Comparison of ENCODE assay signal across 16 mouse cellular contexts in genomic region chr6:125352046-125352384, GRCm38 (mm10). TPM values are rescaled to one million over a fixed set of nuclear protein-coding genes. Genes with fewer than 3 reads are reported as not detected.
DNase-seq lines count a peak whose midpoint lies in the region; ATAC-seq and TF ChIP-seq lines count a peak whose summit lies in the region.
"Had no signal": no experiment of that assay in that cellular context is flagged by ENCODE, and none has a peak within 500 bp of the region (broad histone marks: within the 10 kb centered on the region; RNA-seq: fewer than 3 reads in every experiment).

No protein-coding gene starts in this region.

- 0 out of 2 replicates have a peak overlapping the region, but pooled peaks have one; percentile 8 for H3K4me3 ChIP-seq in lung, embryonic 14.5 days (ENCODE audit: low read depth, low read length)
- peak overlapping the region; percentile 79; the same call in 1 of the 2 replicates for H3K4me3 ChIP-seq in embryonic facial prominence, embryonic 14.5 days (ENCODE audit: low read depth, low read length)
- no peak overlapping the region for H3K4me3 ChIP-seq in liver, embryonic 14.5 days (ENCODE audit: insufficient read depth in 1 of 2, low read depth in 2 of 2, low read length in 2 of 2)

- peak overlapping the region; percentile 90; the same call in 1 of the 2 replicates for H3K4me2 ChIP-seq in lung, embryonic 14.5 days
- peak overlapping the region; percentile 90 for H3K4me2 ChIP-seq in embryonic facial prominence, embryonic 14.5 days (ENCODE audit: low read depth, low read length)
- H3K4me2 ChIP-seq in liver, embryonic 14.5 days (ENCODE audit: low read depth): peak overlapping the region; percentile 11

- H3K36me3 ChIP-seq in lung, embryonic 14.5 days (ENCODE audit: insufficient read depth): peaks cover 9% of the 10 kb centered on the region; the same call in 1 of the 2 replicates
- H3K36me3 ChIP-seq in embryonic facial prominence, embryonic 14.5 days (ENCODE audit: control insufficient read depth, insufficient read depth, low read length): peaks cover 5% of the 10 kb centered on the region; the same call in 1 of the 2 replicates
- no peaks in the 10 kb centered on the region for H3K36me3 ChIP-seq in liver, embryonic 14.5 days (replicated peaks; ENCODE audit: control insufficient read depth, insufficient read depth, low read depth)

- H3K9me3 ChIP-seq in lung, embryonic 14.5 days (ENCODE audit: low read depth, low read length): no peaks in the 10 kb centered on the region
- no peaks in the 10 kb centered on the region for H3K9me3 ChIP-seq in embryonic facial prominence, embryonic 14.5 days (ENCODE audit: control insufficient read depth, low read length)
- H3K9me3 ChIP-seq in liver, embryonic 14.5 days (ENCODE audit: control insufficient read depth, low read length): no peaks in the 10 kb centered on the region

- intact Hi-C loops in heart, postnatal 10 days (cut with DNase I): loop anchor here (5.0 kb wide), 1 partner anchor 205 kb away; the partner anchor contains the start of gene Iffo1

- peaks cover 53% of the 10 kb centered on the region for H3K4me1 ChIP-seq in lung, embryonic 14.5 days (ENCODE audit: insufficient read depth)
- H3K4me1 ChIP-seq in embryonic facial prominence, embryonic 14.5 days (ENCODE audit: control insufficient read depth, insufficient read depth, low read length): peaks cover 65% of the 10 kb centered on the region
- H3K4me1 ChIP-seq in liver, embryonic 14.5 days (replicated peaks; ENCODE audit: control insufficient read depth in 2 of 2, insufficient read depth in 2 of 2, low read length in 1 of 2): peaks cover 0 to 42% of the 10 kb centered on the region in 2 experiments; a peak in 3 of 4 replicates

- no peak for ATAC-seq in lung, embryonic 14.5 days (ENCODE audit: insufficient read depth)
- ATAC-seq in embryonic facial prominence, embryonic 14.5 days (ENCODE audit: low read depth): no peak
- ATAC-seq in liver, embryonic 14.5 days (ENCODE audit: insufficient read depth): no peak
- ATAC-seq: forebrain, embryonic 14.5 days had no signal

- H3K27ac ChIP-seq in lung, embryonic 14.5 days (ENCODE audit: low read depth): no peak overlapping the region
- no peak overlapping the region for H3K27ac ChIP-seq in embryonic facial prominence, embryonic 14.5 days (replicated peaks; ENCODE audit: low read depth, low read length)
- no peak overlapping the region for H3K27ac ChIP-seq in liver, embryonic 14.5 days

- no peaks in the 10 kb centered on the region for H3K27me3 ChIP-seq in lung, embryonic 14.5 days (ENCODE audit: insufficient read depth, low read length)
- no peaks in the 10 kb centered on the region for H3K27me3 ChIP-seq in embryonic facial prominence, embryonic 14.5 days (replicated peaks; ENCODE audit: control insufficient read depth, insufficient read depth, low read length)
- no peaks in the 10 kb centered on the region for H3K27me3 ChIP-seq in liver, embryonic 14.5 days (ENCODE audit: control insufficient read depth, insufficient read depth, low read length)

- no peak overlapping the region for H3K9ac ChIP-seq in lung, embryonic 14.5 days
- H3K9ac ChIP-seq in embryonic facial prominence, embryonic 14.5 days (ENCODE audit: low read depth, low read length): no peak overlapping the region
- no peak overlapping the region for H3K9ac ChIP-seq in liver, embryonic 14.5 days (replicated peaks)

- no peak for TF ChIP-seq EP300 in liver, embryonic 14.5 days (IDR thresholded peaks at IDR 0.05; ENCODE audit: low read depth)

- no peak for TF ChIP-seq CTCF in lung, embryonic 14.5 days (IDR thresholded peaks at IDR 0.05; ENCODE audit: low read depth)
- no peak for TF ChIP-seq CTCF in liver, embryonic 14.5 days (IDR thresholded peaks at IDR 0.05; ENCODE audit: low read depth)

- DNase-seq in heart, adult 11 months: peak; percentile 93
- DNase-seq in heart, postnatal 10 days: no peak
- DNase-seq in lung, embryonic 14.5 days: no peak
- DNase-seq in lung, adult 18-20 months: no peak
- no peak for DNase-seq in embryonic facial prominence, embryonic 14.5 days (ENCODE audit: low spot score)
- DNase-seq in liver, embryonic 14.5 days (ENCODE audit: low read depth in 3 of 3, low spot score in 3 of 3): no peak
- DNase-seq in frontal cortex, adult 2 months (ENCODE audit: extremely low spot score in 1 of 2, low spot score in 1 of 2): no peak
- DNase-seq in cerebellum, postnatal 25 days: no peak
- DNase-seq: B cell, adult 2 months; embryo, embryonic 11 days; lung, adult 2 months; right cerebral cortex, postnatal 14 days had no signal

- 57% methylated on average over 5 of the region's 5 CpGs for WGBS in lung, embryonic 14.5 days
- WGBS in embryonic facial prominence, embryonic 14.5 days: 74% methylated on average over 5 of the region's 5 CpGs
- 34% methylated on average over 5 of the region's 5 CpGs for WGBS in liver, embryonic 14.5 days (ENCODE audit: insufficient replicate concordance)

RNA-seq across cellular contexts. Expression of gene Tnfrsf1a, which starts 2.9 kb away (rescaled TPM):
- 10 to 100 TPM; 73.7 to 77.8 TPM for total RNA-seq in heart, postnatal 10 days (2021)
- polyA plus RNA-seq in lung, embryonic 14.5 days (2014; fragmentation: Nextera tagmentation; extraction: Ambion mirVana): 82.5 and 83.3 TPM in 2 replicates
- polyA plus RNA-seq in embryonic facial prominence, embryonic 14.5 days (2014; fragmentation: Nextera tagmentation; extraction: Ambion mirVana): 81.8 and 82.6 TPM in 2 replicates
- 15.4 and 16.8 TPM in 2 replicates for polyA plus RNA-seq in liver, embryonic 14.5 days (2012; rRNA removed)
- 19.8 and 21.1 TPM in 2 replicates for polyA plus RNA-seq in liver, embryonic 14.5 days (2014; fragmentation: Nextera tagmentation; extraction: Ambion mirVana)
- 16.4 and 18.7 TPM in 2 replicates for polyA plus RNA-seq in frontal cortex, adult 2 months (2012; rRNA removed)

RNA-seq across cellular contexts. Expression of gene Plekhg6, which starts 28.6 kb away (rescaled TPM):
- total RNA-seq in heart, postnatal 10 days (2021): not detected
- 0.22 and 0.51 TPM in 2 replicates for polyA plus RNA-seq in lung, embryonic 14.5 days (2014; fragmentation: Nextera tagmentation; extraction: Ambion mirVana)
- 1.0 and 1.4 TPM in 2 replicates for polyA plus RNA-seq in embryonic facial prominence, embryonic 14.5 days (2014; fragmentation: Nextera tagmentation; extraction: Ambion mirVana)
- polyA plus RNA-seq in liver, embryonic 14.5 days (2012; rRNA removed): 0.39 and 0.48 TPM in 2 replicates
- polyA plus RNA-seq in liver, embryonic 14.5 days (2014; fragmentation: Nextera tagmentation; extraction: Ambion mirVana): 0.38 and 0.47 TPM in 2 replicates
- 0.04 and 0.13 TPM in 2 replicates for polyA plus RNA-seq in frontal cortex, adult 2 months (2012; rRNA removed)
- total RNA-seq: granulocyte monocyte progenitor cell, adult 5-6 weeks; layer of hippocampus, postnatal 14 days; MEL had no signal
- polyA plus RNA-seq: forebrain, embryonic 14.5 days had no signal

RNA-seq across cellular contexts. Expression of gene Scnn1a, which starts 31.6 kb away (rescaled TPM):
- under 1 TPM; 0.97 to 0.98 TPM for total RNA-seq in heart, postnatal 10 days (2021)
- polyA plus RNA-seq in lung, embryonic 14.5 days (2014; fragmentation: Nextera tagmentation; extraction: Ambion mirVana): 1.8 and 2.2 TPM in 2 replicates
- 1.5 and 3.2 TPM in 2 replicates for polyA plus RNA-seq in embryonic facial prominence, embryonic 14.5 days (2014; fragmentation: Nextera tagmentation; extraction: Ambion mirVana)
- 0.34 and 0.40 TPM in 2 replicates for polyA plus RNA-seq in liver, embryonic 14.5 days (2012; rRNA removed)
- polyA plus RNA-seq in liver, embryonic 14.5 days (2014; fragmentation: Nextera tagmentation; extraction: Ambion mirVana): 0.34 and 0.36 TPM in 2 replicates
- polyA plus RNA-seq in frontal cortex, adult 2 months (2012; rRNA removed): 1.6 and 1.7 TPM in 2 replicates
- total RNA-seq: MEL had no signal

RNA-seq across cellular contexts. Expression of gene Ltbr, which starts 38.3 kb away (rescaled TPM):
- total RNA-seq in heart, postnatal 10 days (2021): 10 to 100 TPM; 42.8 to 49.4 TPM
- polyA plus RNA-seq in lung, embryonic 14.5 days (2014; fragmentation: Nextera tagmentation; extraction: Ambion mirVana): 73.7 and 81.7 TPM in 2 replicates
- 46.4 and 49.0 TPM in 2 replicates for polyA plus RNA-seq in embryonic facial prominence, embryonic 14.5 days (2014; fragmentation: Nextera tagmentation; extraction: Ambion mirVana)
- polyA plus RNA-seq in liver, embryonic 14.5 days (2012; rRNA removed): 12.3 and 12.5 TPM in 2 replicates
- 15.2 and 15.7 TPM in 2 replicates for polyA plus RNA-seq in liver, embryonic 14.5 days (2014; fragmentation: Nextera tagmentation; extraction: Ambion mirVana)
- polyA plus RNA-seq in frontal cortex, adult 2 months (2012; rRNA removed): 13.2 and 14.2 TPM in 2 replicates

Comparison
In these comparisons a context has a peak if more than half of its experiments do, and no peak if none do; other contexts are left out.
1. H3K4me2 ChIP-seq: peak in every context shown above with its lines; median percentile 90 in lung, embryonic 14.5 days; 90 in embryonic facial prominence, embryonic 14.5 days; 11 in liver, embryonic 14.5 days.
2. H3K4me3 ChIP-seq: peak in lung, embryonic 14.5 days (single experiment) and embryonic facial prominence, embryonic 14.5 days (single experiment); none in liver, embryonic 14.5 days (0 of 2).